Mouse (Mus musculus): Measurements from ENCODE around the gene Rere. TPM values are rescaled to one million over a fixed set of nuclear protein-coding genes. Genes with fewer than 3 reads are reported as not detected.
A peak's percentile ranks its signal among the peaks of the same experiment; 100 is the strongest.

The Rere gene
- polyA plus RNA-seq, 1 experiment, result 58.8 TPM

DNA sequence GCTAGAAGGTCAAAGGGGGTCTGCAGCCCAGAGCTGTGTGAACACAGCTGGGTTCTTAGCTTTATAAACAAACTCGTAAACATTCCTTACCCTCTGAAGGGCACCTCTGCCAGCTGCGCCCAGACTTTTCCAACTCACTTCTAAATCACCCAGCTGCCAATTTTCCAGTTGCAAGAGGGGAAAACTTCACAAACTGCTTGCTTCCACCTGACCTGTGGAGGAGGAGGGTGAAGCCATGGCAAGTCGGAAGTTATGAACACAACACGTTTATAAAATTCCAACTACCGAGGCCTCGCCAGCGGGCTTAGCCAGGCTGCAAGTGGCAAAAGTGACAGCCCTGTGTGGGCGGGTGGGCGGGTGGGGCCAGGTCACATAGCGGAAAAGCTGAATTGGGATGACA is 384.4 kb downstream of the Rere start:
- Histone ChIP-seq H3K27ac (ENCODE audit: insufficient read depth, low read depth, low read length) (peak overlapping the region; percentile 69; the same call in 1 of the 2 replicates), H3K27me3 (replicated peaks; ENCODE audit: control insufficient read depth, insufficient read depth, low read length) (no peaks in the 10 kb centered on the region), H3K36me3 (ENCODE audit: control insufficient read depth, insufficient read depth, low read length) (no peaks in the 10 kb centered on the region), H3K4me3 (ENCODE audit: insufficient read depth, low read depth, low read length) (no peak overlapping the region), H3K4me1 (ENCODE audit: control insufficient read depth, insufficient read depth, low read length) (no peaks in the 10 kb centered on the region)
- 79% methylated on average over 10 of the region's 10 CpGs for WGBS
- TF ChIP-seq POLR2A (IDR thresholded peaks at IDR 0.05; ENCODE audit: low read depth, low read length) (no peak), CTCF (conservative IDR thresholded peaks at IDR 0.05; ENCODE audit: insufficient read depth, insufficient read length, low read depth, low read length) (no peak)
- peak; percentile 37 for DNase-seq

Other genes with a start within 250 kb of the Rere start
- gene Gpr157, start 194.3 kb upstream of the Rere start, polyA plus RNA-seq (2012; rRNA removed), result 0.76 and 1.2 TPM in 2 replicates
- 181 and 266 TPM in 2 replicates for gene Slc2a5, start 162.4 kb upstream of the Rere start, polyA plus RNA-seq (2012; rRNA removed)
- 0.64 and 1.3 TPM in 2 replicates for gene Slc2a7, start 132.7 kb upstream of the Rere start, polyA plus RNA-seq (2012; rRNA removed)
- gene Car6, start 80.3 kb upstream of the Rere start, polyA plus RNA-seq (2012; rRNA removed), result not detected in 2 replicates
- 630 and 636 TPM in 2 replicates for gene Eno1, start 44.9 kb upstream of the Rere start, polyA plus RNA-seq (2012; rRNA removed)